Mouse (Mus musculus) spleen, adult 2 months (tissue): Measurements from ENCODE around the gene Apon.

Source experiments
- CTCF ChIP-seq: fragments of 200-500 bp; IDR thresholded peaks from 2 replicates; pipeline ENCODE4 v1.5.1; 2011; ENCODE audit warnings: mild to moderate bottlenecking, inconsistent platforms; ENCODE audit not compliant: insufficient read depth, insufficient read length, insufficient replicate concordance; ENCODE audit errors: extremely low read depth
- POLR2A ChIP-seq: fragments of 200-500 bp; IDR thresholded peaks from 2 replicates; pipeline ENCODE4 v1.6.1; 2011; ENCODE audit warnings: low read depth, low read length, inconsistent platforms

- no peak for TF ChIP-seq POLR2A
- TF ChIP-seq CTCF: no peak
Measured at GRCm38 (mm10) chr10:128247020-128247732, 6.7 kb upstream of the Apon start.
